Mouse (Mus musculus): ENCODE data around the gene Top1. TPM values are rescaled to one million over a fixed set of nuclear protein-coding genes. Genes with fewer than 3 reads are reported as not detected.
"Not testable (repeated sequence)": the region's sequence is repeated elsewhere in the genome, so short reads cannot be mapped to it uniquely, and the experiment has no call there.

Top1 gene
- total RNA-seq, 1 experiment from 2014 or later, result 97.6 TPM

DNA sequence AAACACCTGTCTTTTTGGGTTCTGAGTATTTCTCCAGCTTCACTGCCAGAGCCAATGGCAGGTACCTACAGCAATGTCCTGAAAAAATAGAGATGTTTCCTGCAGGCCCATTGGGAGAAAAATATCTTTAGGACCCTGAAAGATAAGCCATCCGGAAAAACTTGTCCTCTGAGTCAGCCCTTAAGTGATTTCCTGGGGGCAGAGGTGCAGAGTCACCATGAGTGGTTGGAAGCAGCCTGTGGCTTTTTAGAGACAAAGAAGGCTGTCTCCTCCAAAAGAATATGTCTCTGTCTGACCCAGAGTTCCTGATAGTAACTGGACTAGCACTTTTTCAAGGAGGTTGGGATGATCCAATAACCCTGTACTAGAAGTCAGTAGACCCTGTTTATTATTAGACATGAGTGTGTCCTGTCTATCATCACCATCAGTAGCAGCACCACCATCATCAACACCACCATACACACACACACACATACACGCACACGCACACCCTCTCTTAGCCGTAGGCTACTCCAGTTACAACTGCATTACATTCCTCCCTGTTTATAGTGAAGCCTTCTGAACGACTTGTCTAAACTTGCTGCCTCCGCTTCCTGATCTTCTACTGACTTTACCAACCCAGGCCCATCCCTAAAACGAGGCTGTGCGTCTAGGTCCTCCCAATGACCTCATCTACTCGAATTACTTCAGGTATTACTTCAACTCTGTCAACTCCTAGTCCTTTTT is 14.7 kb upstream of the Top1 start:
- no peak for DNase-seq

DNA sequence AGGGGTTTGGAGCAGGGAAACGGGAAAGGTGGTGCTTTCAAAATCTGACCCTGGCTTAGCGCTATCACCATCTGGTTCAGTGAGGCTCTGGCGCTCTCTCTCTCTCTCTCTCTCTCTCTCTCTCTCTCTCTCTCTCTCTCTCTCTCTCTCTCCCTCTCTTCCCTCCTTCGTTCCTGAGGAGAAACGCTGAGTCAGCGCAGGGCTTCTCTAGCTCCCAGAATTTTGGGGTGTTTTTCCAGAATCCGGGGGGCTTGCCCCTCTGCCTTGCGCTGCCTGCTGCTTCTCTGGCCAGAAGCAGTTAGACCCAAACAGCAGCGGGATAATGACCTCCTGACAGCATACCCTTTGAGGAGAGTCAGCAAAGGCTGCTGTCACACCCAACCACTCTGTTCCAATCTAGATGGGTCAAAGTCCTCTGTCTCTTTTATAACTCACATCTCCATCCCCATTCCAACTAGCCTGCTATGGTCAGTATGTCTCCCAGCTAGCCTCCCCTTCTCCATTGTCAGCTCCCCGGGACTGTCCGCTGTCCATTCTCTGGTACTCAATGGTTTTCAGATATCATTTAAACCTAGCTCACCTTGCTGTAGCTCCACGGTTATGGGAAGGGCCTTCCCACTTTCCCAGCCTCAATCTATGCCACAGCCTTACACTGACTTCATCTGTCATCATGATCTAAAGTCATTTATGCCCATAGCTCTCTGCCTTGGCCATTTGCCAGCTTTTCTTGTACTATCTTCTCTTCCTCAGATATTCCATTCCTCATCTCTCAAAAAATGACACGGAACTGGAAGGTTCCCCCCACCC is 5.6 kb upstream of the Top1 start:
- DNase-seq, result no peak

DNA sequence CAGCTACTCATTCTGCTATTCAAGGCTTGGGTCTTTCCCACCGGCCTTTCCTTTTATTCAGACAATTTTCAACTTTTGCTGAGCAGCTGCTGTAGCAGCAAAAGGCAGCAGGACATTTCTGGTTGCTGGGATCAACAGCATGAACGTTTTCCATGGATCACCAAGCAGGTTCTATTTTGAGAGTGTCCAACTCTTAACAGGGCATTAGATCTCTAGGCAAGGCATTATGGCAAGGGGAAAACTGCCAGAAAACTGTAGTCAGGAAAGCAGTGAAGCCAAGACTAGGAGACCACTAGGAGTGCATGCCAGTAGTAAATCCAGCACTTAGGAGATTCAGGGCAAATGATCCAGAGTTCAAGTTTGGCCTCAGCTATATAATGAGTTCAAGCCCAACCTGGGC is 4.5 kb upstream of the Top1 start:
- DNase-seq, result no peak

DNA sequence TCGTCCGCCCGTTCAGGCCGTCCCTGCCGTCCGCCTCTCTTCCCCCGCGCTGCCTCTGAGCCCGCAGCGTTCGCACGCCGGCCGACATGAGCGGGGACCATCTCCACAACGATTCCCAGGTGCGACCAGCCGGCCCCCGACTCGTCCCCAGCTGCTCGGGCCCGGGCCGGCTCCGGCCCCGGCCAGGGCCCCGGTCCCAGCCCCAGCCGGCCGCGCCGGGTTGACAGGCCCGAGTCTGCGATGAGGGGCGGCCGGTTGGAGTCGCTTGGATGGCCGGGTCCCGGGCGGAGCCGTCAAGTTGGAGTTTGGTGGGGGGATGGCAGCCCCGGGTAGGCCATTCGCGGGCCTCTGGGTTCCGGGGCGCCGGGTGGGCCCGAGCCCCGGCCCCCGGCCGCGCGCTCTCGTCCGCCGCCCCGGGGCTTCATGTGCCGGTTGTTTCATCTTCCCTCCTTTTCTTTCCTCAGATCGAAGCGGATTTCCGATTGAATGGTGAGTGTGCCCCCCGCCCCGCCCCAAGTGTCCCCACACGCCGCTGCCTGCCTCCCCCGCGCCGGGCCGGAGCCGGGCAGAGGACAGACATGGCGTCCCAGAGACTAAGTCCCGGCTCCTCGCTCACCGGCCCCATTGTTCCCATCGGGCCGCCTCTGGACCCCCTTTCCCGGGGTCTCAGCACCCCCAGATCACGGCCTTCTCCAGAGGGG is 606 bp downstream of the Top1 start:
- peak; percentile 74 for DNase-seq

DNA sequence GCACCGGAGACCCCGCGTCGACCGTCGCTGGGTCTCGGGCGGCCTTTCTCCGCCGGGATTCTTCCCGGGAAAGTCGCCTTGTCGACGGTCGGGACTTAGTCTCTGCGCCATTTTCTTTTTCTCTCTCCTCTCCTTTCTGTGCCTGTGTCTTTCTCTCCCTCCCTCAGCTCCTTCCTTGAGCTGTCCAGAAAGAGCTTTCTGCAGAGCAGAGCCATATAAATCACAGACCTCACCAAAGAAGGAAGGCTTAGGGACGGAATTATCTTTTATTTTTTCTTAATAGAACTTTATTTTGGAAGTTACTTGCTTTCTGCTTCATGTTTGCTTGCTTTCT is 1.1 kb downstream of the Top1 start:
- no peak for DNase-seq

DNA sequence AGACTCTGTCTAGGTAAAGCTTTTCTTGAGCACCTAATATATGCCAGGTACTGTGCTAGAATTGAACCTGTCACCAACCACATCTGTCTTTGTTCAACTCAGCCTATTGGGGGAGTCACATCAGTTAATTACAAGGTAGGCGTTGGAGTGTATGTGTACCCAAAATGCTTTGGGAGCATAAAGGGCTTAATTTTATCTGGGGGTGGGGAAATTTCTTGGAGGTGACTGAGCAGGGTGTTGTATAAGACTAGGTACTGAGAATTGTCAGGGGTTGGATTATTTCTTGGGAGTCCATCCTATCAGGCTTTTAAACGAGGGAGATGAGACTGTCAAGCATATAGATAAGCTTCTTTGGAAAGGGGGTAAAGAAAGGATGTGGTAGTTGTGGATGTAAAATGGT is 2.4 kb downstream of the Top1 start:
- no peak for DNase-seq

DNA sequence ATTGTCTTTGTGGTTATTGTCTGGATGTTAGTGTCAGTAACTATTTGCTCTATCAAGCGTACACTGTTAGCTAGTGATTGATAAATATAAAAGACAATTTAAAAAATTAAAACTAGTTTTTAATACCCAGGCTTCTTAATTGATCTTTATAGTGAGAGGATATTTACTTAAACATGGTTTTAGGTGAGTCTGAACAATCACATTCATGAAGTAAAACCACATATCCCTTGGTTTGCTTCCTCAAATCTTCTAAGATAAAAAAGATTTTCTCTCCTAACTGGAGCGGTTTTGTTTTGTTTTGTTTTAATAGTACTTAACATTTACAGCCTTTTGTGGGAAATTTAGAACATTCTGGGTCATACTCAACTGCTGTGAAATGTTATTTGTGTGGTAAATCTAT is 3.4 kb downstream of the Top1 start:
- DNase-seq, result no peak

DNA sequence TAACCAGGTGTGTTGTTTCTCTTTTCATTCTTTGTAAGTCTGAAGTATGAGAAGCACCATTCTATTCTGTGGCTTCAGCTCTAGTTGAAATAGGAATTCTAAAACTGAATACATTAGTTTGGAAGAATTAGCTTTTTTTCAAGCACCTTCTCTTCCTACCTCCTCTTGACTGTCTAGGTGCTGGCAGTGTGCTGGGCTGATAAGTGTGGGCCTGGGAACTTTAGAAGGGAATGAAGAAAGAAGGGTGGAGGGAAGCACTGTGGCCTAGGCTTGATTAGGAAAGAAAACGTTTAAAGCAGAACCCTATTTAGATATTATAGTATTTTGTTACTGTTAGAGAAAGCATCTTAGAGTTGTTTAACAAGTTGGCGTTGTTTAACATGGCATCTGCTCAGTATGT is 5.5 kb downstream of the Top1 start:
- DNase-seq, result no peak

DNA sequence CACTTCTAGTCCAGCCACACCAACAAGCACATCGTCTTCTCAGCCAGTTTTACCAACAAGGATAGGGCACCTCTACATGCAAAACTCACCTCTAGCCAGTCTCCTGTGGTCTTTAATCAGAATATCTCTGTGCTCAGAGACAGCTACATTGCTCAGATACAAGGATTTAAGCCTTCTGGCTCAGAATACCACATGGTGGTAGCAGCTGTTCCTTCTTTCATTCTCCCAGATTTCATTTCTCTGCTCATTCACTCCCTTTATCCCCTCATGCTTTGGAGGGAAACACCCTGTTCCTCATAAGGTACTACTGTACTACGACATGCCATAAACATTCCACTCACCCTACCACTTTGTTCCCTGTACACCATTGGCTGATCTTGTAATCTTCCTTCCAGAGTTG is 7.5 kb downstream of the Top1 start:
- DNase-seq, result no peak

DNA sequence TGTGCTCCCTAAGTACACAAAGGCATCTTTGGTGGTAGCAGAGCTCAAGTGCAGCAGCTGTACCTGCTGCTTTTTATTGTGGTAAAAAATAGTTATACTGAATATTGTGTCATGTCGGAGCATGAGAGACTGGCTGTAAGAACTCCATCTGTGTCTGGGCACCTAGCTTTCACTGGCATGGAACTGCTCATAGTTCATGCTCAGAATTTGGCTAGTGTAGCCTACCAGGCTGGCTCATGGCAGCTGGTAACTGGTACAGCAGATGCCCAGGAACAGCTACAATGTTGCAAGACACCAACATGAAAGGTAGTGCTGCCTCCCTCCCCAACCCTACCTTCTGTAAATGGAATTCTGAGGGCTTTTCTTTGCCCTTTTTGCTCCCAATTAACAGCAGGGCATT is 9.9 kb downstream of the Top1 start:
- DNase-seq, result no peak

DNA sequence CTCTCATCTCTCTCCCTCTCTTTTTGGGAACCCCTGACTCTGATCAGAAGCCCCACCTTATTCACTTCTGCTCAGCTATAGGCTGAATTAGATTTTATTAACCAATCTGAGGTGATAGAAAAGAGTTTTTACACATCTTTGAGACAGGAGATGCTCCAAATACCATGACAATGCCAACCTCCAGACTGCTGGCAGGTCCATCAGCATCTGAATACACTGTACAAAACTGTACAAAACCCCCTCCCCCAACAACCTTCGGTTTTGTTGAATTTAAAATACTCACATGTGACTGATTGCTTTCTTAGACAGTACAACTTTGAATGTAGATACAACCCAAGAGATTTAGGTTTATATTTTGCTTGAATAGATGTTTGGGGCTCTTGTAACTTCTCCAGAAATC is 10.5 kb downstream of the Top1 start:
- no peak for DNase-seq

DNA sequence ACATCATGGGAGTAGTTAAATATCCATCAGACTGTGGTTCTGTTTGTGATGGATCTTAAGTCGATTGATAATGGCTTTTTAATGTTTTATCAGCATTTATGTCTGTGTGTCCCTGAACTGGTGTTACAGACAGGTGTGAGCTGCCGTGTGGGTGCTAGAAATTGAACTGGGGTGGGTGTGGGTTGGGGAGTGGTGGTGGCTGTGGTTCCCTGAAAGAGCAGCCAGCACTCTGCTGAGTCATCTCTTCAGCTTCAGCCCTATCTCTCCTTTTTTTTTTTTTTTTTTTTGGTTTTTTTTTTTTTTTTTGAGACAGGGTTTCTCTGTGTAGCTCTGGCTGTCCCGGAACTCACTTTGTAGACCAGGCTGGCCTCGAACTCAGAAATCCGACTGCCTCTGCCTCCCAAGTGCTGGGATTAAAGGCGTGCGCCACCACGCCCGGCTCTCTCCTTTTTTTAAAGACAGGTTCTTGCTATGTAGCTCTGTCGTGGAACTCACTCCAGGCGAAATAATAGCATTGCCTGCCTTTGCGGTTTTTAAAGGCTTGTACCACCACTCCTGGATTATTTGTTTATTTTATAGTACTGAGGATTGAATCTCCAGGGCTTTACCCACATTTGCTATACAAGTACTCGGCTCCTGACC is 12.2 kb downstream of the Top1 start:
- DNase-seq, result no peak

DNA sequence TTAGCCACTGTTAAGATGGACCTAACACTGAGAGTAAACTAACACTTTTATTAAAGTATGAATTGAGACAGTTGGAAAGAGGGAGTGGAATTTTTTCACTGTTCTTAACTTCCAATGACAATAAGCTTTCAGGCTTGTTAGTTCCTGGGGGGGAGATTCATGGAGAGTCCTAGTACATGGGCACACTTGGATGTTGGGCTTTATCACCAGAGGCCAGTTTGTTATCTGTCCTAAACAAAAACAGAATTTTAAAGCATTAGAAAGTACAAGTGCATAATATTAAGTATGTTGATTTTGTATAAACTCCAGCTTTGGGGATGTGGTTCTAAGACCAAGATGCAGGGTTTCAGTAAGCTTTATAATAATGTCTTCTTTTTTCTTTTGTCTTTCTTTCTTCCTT is 13.1 kb downstream of the Top1 start:
- DNase-seq, result no peak

DNA sequence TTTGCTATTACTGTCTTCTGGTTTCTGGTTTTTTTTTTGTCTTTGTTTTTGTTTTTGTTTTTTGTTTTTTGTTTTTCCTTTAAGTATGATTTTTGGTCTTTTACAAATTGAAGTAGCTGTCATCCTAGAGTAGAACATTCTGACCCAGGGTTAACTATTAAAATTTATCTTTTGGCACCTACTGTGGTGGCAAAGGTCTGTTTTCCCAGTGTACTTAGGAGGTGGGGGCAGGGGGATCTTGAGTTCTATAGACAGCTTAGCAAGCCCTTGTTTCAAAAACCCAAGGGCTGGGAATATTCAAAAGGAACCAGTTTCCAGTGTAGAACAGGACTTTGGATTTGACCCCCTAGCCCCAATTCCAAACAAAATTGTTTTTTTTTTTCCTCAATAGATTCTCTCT is 18.7 kb downstream of the Top1 start:
- no peak for DNase-seq

DNA sequence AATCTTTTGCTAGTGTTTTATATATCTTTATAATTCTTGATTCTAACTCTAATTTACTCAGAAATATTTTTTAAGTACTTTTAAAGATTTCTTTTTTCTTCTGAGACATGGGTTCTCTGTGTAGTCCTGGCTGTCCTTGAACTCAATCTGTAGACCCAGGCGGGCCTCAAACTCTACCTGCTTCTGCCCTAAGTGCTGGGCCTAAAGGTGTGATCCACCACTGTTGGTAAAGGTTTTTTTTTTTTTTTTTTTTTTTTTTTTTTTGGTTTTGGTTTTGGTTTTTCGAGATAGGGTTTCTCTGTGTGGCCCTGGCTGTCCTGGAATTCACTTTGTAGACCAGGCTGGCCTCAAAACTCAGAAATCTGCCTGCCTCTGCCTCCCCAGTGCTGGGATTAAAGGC is 19.3 kb downstream of the Top1 start:
- not testable (repeated sequence) for DNase-seq

DNA sequence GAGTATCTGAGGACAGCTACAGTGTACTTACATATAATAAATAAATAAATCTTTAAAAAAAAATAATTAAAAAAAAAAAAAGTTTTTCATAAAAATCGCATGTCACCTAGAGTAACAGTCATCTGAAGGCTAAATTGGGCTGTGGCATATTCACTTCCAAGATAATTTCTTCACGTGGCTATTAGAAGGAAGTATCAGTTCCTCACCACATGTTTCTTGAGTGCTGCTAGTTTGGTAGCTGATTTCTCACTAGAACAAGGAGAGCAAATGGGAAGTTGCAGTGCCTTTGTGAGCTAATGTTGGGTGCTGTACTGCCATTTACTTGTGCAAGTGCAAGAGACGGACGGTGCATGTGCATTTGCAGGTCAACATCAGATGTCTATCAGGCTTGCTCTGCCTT is 21.6 kb downstream of the Top1 start:
- no peak for DNase-seq

DNA sequence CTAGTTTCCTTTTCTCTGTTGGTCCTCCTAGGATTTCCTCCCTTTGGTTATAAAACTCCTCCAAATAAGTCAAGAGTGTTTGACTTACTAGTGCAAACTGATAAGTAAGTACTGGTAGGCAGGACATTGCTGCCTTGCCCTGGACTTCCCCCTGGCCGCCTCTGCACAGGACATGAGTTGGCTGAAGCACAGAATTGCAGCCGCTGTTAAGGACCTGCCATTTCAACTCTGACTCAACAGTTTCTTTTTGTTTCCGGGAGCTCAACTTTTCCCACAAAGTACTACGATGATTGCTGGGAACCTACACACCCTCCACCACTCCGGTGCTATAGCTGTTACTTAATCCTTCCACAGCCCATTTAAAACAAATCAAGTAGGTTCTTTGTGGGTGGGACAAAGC is 54.6 kb downstream of the Top1 start:
- peak; percentile 74 for DNase-seq

DNA sequence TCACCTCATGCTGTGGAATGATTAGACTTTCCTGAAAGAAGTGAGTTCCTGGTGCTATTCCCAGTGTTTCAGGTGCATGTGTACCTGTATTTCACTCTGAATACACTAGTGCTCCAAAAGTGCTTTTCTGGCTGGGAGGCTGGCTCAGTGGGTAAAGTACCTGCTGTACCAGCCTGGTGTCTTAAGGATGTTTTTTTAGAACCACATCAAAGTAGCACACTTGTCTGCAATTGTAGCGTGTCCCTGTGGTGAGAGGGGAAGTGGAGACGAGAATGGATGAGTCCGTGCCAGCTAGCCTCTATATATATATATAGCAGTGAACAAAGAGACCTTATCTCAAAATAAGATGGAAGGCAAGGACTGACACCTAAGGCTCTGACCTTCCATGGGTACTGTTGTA is 55.9 kb downstream of the Top1 start:
- DNase-seq, result no peak

DNA sequence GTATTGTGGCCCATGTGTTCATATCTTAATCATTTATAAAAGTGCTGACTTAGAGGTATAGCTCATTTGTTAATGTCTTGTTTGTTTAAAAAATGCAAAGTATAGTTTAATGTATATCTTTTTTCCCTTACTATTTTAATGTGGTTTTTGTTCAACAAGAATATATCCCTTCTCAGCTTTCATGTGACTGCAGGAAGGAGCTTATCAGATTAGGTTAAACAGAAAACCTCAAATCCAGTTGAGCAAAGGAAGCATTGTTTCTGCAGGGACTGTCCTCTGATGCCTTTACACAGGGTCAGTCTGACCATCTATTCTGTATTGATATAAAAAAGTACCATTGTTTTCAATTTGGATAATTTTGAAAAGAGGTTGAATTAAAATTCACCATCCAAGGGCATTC is 57.1 kb downstream of the Top1 start:
- DNase-seq, result no peak

DNA sequence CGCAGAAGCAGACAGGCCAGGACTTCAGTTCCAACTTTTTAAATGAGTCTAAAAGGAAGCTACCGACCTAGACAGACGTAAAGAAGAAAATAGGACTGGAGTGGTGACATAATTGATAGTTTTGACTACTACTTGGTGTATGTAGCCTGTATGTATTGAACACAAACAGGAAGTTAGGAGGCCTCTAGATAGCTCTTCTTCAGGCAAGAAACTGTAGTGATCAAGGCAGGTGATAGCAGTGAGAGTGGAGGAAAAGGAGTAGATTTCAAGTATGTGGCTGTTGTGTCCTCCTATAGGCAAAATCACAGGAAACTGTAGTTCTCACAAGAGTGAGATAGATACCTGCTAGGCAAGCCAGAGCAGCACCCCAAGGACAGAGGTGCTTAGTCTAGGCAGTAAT is 62.0 kb downstream of the Top1 start:
- no peak for DNase-seq

DNA sequence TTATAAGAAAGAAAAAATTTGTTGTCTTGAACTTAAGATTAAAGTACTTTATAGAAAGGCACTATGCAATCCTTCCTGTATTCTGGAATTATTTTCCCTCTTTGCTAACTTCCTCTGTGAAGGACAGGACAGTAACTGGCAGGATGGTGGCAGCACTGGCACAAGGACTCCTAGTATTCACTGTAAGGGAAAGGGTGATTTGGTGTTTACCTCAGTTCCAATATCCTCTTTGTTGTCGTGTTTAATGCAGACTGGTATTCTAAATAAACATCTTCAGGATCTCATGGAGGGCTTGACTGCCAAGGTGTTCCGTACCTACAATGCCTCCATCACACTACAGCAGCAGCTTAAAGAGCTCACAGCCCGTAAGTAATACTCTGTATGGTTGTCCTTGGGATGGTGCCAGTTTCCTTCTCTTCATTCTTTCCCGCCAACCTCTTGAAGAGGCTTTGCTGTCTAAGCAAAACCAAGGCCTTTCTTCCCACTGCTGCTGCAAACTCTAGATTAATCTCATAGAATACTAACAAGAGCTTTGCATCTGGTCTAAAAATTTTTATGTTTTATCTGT is 69.9 kb downstream of the Top1 start:
- peak; percentile 16 for DNase-seq

DNA sequence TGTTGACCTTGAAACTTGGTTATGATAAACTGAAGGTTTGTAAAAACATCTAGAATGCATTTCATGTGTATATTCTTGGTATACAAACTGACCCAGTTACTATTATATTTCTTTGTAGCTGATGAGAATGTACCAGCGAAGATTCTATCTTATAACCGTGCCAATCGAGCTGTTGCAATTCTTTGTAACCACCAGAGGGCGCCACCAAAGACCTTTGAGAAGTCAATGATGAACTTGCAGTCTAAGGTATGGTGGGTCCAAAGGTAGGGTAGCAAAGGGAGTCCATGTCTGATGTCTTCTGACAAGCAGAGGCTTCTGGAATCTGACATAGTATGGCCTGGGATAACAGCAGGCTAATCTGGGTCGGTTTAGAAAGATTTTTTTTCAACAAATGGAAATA is 71.6 kb downstream of the Top1 start:
- DNase-seq, result peak; percentile 75

DNA sequence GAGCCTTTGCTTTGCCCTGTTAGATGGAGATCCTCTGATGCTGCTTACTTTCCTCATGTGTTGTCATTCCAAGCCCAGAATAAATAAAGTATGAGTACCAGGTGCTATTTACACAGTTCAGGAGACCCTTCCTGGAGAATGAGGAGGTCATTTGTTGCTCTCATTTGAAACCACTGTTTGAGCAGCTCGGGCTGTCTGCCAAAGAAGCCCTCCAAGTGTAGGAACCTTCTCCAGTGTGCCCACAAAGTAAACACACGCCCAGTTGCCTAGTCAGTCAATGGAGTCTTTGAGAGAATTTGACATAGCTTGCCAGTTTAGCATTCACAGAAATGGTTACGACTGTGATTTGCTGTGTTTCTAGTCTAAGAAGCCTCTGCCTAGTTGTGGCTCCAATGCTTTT is 73.1 kb downstream of the Top1 start:
- DNase-seq, result no peak

Measured in adrenal gland, postnatal 14 days (tissue).